Mouse (Mus musculus) spleen, postnatal 10 days (tissue): Measurements from ENCODE around the gene Rbp7.
A peak's percentile ranks its signal among the peaks of the same experiment; 100 is the strongest.
"Not testable (repeated sequence)": the region's sequence is repeated elsewhere in the genome, so short reads cannot be mapped to it uniquely, and the experiment has no call there.

Experiments used
- DNase-seq, 2 experiments: peaks; one replicate each; pipeline ENCODE4 v3.0.0; 2021 to 2022; ENCODE audit warnings: low spot score in 2 of 2

Gene Rbp7

DNA sequence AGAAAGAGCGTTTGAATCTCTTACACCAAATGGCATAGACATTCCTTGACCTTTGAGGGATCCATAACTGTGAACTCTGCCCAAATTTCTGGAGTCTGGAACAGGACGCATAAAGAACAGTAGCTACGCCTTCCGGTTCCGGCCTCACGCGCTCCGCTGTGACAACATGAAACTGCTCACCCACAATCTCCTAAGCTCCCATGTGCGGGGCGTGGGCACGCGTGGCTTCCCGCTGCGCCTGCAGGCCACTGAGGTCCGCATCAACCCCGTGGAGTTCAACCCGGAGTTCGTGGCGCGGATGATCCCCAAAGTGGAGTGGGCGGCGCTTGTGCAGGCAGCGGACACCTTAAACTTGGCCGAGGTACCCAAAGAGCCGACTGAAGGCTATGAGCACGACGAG lies 2.4 kb upstream of the Rbp7 start:
- not testable (repeated sequence) for DNase-seq

DNA sequence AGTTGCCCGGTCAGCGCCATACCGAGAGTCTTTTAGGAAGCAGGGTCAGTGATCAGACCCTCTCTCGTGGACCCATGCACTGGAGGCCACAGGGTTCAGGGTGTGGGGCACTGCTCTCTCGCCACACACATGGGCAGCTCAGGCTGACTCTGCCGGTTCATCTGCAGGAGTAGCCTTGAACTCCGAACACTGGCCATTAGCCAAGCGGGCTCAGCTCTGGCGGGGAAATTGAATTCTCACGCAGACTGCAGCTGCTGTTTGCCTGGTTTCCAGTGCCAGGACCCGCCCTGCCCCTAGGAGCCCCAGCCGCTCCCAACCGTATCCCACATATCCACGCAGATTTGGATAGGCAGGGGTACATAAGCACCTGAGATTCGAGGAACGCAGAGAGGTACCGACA lies 515 bp downstream of the Rbp7 start:
- no peak for DNase-seq

DNA sequence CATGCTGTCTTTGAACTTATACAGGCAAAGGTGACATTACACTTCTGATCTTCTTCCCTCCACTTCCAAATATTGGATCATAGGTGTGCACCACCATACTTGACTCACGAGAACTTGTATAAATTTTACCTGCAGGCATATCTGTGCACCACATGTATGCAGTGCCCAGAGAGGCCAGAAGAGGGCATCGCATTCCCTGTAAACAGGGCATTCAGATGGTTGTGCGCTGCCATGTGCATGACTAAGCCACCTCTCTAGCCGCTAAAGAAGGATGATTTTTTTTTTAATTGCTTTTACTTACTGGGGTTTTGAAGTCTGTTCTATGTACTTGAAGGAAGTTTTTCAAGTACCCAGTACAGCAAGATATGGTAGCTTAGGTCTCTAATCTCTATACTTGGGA lies 1.1 kb downstream of the Rbp7 start:
- peak; percentile 18 to 59 for DNase-seq

DNA sequence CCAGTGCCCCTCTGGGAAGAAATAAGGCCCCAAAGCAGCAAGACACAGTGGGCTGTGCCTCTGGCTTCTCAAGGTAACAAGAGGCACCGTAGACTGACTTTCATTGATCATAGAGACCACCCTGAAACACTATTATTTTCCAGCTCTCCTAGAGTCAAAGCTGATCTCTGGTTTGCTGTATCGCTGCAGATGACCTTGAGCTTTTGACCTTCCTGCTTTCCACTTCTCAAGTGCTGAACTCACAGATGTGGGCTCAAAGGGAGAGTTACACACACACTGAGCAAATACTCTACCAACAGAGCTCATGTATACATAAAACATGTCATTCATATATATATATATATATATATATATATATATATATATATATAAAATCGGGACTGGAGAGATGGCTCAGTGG lies 4.1 kb downstream of the Rbp7 start:
- no peak for DNase-seq

GRCm38 (mm10) chr4:149446309-149446708 lies 8.5 kb downstream of the Rbp7 start:
- no peak for DNase-seq

DNA sequence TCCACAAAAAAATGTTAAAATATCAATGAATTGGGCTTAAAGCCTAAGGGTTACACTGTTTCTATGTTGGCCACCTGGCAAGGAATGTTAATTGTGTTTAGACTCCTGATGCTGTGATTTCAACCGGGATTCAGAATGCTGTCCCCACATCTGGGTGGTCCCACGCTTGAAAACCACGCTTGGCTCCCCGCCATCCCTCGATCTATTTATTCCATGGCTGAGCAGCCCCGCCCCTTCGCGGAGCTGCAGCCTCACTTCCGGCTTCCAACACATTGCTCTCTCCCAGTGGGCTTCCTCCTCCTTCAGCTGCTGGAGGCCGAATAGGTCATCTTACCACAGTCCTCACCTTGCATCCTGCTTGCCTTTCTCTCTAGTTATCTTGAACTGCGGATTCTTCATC lies 8.9 kb downstream of the Rbp7 start:
- peak in 1 of 2 experiments; percentile 34 for DNase-seq

GRCm38 (mm10) chr4:149444964-149445701 lies 9.6 kb downstream of the Rbp7 start:
- DNase-seq, result peak; percentile 53 to 84

DNA sequence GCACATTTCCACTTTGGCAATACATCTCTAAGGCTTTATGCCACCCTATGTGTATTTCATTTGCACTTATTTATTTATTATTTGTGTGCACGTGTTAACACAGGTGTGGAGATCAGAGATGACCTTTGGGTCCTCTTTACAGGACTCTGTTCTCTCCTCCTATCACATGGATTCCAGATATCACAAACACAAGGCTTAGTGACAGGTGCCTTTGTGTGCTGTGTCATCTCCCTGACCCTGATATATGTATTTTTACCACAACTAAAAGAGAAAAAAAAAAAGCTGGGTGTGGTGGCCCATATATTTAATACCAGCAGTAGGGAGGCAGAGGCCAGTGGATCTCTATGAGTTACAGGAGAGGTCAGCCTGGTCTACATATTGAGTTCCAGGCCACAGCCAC lies 10.3 kb downstream of the Rbp7 start:
- no peak for DNase-seq

DNA sequence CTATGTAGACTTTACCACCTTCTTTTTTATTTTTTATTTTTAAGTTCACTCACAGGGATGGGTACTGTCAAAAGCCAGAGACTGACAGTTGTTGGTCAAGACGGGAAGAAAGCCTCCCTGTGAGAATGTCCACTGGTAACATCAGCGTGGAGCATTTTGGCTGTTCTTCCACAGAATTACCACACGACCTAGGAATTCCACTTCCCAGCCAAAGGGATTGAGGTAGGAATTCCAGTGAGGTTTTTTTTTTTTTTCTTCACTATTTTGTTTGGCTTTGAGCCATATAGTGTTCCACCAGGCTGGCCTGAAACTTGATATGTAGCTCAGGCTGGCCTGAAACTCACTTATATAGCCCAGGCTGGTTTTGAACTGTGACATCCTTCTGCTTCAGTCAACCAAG lies 12.3 kb downstream of the Rbp7 start:
- DNase-seq, result no peak

- no peak for DNase-seq
Observed at GRCm38 (mm10) chr4:149440576-149440975, 14.2 kb downstream of the Rbp7 start.

DNA sequence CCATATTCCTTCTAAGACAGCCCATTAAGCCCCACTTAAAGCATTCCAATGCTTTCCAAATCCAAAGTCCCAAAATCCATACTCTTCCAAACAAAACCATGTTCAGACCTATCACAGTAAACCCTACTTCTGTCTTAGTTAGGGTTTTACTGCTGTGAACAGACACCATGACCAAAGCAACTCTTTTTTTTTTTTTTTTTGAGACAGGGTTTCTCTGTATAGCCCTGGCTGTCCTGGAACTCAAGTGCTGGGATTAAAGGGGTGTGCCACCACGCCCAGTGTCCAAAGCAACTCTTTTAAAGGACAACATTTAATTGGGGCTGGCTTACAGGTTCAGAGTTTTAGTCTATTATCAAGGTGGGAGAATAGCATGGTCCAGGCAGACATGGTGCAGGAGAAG lies 22.9 kb downstream of the Rbp7 start:
- not testable (repeated sequence) for DNase-seq

- DNase-seq, result no peak
Observed at GRCm38 (mm10) chr4:149429592-149429991, 25.2 kb downstream of the Rbp7 start.

DNA sequence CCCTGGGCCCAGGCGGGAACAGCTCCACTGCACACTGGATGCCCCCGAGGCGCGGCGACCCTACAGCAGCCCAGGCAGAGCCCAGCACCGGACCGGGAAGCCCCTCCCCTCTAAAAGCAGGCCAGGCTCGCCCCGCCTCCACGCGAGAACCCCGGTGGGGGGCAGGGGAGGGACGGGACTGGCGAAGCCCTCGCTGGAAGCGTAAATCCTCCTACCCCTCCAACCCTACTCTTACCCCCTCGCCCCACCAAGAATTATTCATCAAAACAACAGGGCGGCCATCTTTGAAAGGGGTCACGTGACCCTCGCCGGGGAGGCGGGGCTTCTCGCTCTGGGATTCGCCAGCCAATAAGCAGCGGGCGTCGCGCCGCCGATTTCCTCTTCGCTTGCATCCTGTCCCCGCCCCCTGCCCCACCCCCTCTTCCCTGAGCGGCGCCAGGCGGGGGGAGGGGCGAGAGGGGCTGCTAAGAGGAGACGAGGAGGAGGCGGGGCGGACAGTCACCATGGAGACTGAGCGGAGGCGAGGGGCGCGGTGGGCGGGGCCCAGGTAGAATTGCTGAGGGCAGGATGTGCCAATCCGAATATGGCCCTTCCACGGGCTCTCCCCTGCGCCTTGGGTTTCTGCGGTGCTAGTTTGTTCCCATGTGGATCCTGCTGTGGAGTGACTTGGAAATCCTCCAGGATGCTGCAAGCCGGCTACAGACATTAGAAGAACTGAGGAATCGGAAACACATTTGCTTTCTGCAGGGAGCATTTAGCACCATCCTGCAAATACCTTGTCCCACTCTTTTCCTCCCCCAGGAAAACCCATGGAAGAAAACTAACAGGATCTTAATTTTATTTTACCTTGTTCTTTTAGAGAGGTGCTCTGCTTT lies 28.2 kb downstream of the Rbp7 start, which contains the start of gene Ube4b:
Ube4b (minus strand) TSS at position 425 of the 875 bp plus-strand sequence.
- DNase-seq, result peak; percentile 84 to 96

- peak in 1 of 2 experiments; percentile 65 for DNase-seq
Observed at GRCm38 (mm10) chr4:149425801-149426292, 28.9 kb downstream of the Rbp7 start.

DNA sequence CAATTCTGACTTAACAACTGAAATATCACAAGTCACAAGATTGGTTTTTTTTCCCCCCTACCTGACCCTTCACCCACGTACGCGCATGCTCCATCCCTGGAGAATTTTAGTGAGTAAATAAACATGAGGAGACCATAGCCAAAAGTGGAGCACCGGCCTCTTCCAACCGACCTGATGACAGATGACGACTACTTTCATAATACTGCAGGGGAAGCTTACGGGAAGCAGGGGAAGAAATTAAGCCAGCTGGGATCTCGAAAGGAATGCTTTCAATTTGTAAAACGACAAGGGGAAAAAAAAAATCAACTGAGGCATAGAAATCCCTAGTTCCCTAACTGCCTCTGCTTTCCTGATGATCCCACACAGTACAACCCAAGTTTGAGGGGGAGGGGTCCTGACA lies 30.0 kb downstream of the Rbp7 start:
- no peak for DNase-seq

DNA sequence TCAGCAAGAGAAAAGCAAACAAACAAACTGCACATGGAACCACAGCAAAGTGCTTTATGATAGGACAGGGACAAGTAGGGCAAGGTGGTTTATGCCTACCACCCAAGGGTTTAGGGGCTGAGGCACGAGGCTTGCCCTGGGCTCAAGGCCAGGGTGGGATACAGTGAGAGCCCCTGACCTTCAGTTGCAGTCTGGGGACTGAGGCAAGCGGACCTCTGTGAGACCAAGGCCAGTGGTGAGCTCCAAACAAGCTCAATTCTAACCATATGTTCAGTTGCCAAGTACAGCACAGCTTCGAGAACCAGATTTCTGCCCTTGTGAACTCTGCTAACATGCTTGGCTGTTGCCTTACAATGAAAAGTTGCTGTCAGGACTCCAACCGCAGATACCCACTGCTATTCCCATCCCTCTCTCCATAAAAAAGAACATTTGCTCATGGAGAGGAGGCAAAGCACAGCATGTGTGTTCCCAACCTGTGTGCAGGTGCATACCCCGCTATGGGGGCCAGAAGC lies 36.9 kb downstream of the Rbp7 start:
- no peak for DNase-seq

DNA sequence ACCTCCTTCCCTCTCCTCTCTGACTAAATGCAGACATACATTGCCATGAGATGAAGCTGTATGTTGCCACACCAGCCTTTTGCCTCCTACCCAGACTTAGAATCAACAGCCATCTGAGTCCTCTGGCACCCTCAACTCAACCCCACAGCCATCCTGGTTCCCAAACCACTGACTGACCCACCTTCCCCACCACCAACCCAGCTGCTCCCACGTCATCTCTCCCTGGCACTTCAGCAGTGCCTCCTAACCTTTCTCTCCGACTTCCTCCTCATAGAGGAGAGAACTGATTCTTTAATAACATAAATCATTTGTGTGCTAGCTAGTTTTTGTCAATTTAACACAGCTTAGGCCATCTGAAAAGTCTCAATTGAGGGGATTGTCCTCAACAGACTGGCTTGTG lies 37.8 kb downstream of the Rbp7 start:
- DNase-seq, result no peak

DNA sequence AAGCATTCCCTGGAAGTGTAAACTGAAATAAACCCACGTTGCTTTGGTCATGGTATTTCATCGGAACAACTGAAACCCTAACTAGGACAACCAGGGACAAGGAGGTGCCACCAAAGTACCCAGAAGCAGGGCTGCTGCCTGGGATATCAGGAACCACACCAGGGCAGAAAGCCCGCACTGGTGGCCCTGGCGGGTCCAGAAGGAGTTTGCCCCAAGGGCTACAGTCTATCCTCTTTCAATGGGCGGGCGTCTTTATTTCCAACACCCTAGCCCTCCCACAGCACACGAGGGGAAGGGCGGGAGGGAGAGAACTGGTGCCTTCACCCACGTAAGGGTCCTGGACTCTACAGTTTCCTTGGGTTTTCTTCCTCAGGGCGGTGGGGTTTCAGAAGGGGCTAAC lies 38.4 kb downstream of the Rbp7 start:
- no peak for DNase-seq

GRCm38 (mm10) chr4:149415651-149416169 lies 39.1 kb downstream of the Rbp7 start:
- no peak for DNase-seq

DNA sequence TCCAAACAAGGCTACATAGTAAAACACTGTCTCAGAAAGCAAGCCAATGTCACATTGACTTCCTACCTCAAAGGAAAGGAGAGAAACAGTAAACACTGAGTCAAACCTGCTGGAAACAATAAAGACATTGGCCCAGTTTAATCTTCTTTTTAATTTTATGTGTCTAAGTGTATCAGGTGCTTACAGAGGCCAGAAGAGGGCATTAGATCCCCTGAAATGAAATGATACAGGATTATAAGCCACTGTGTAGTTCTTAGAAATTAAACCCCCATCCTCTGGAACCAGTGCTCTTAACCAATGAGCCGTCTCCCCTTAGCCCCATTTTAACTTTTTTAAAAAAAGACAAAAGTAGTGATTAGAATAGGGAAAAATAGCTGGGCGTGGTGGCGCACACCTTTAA lies 40.5 kb downstream of the Rbp7 start:
- no peak for DNase-seq

DNA sequence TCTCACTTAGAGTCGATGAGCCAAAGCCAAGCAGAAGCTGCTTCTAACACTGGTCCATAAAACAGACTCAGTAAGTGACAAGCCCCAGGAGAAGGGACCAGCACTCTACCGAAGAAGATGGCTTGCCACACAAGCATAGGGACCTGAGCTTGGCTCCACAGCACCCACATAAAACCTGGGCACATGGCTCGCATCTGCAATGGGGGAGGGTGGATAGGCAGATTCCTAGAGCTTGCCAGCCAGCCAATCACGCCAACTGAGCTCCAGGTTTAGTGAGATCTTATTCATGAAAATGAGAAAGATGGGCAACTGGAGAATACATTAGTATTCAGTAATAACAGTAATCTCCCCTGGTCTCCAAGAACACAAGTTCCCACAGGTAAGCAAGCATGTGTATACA lies 45.0 kb downstream of the Rbp7 start:
- DNase-seq, result no peak

- DNase-seq, result no peak
Observed at GRCm38 (mm10) chr4:149408331-149408730, 46.4 kb downstream of the Rbp7 start.
